Comparison of ENCODE assay signal across 8 mouse cellular contexts in genomic region chr10:93889579-93889950, GRCm38 (mm10). TPM values are rescaled to one million over a fixed set of nuclear protein-coding genes. Genes with fewer than 3 reads are reported as not detected.
A peak's percentile ranks its signal among the peaks of the same experiment; 100 is the strongest.
DNase-seq lines count a peak whose midpoint lies in the region; ATAC-seq and TF ChIP-seq lines count a peak whose summit lies in the region.

No protein-coding gene starts in this region.

- peak overlapping the region; percentile 63 for H3K27ac ChIP-seq in hindbrain, embryonic 11.5 days (ENCODE audit: low read depth, low read length)
- peak overlapping the region; percentile 78 for H3K27ac ChIP-seq in lung, postnatal 0 days (ENCODE audit: low read length)

- peak; percentile 99 for ATAC-seq in hindbrain, embryonic 11.5 days (ENCODE audit: low FRiP score)
- ATAC-seq in lung, postnatal 0 days: peak; percentile 97

- 0% methylated on average over 22 of the region's 30 CpGs for WGBS in hindbrain, embryonic 11.5 days
- 3% methylated on average over 21 of the region's 30 CpGs for WGBS in lung, postnatal 0 days

- peak overlapping the region; percentile 68 for H3K9ac ChIP-seq in hindbrain, embryonic 11.5 days (ENCODE audit: low read depth, low read length)
- H3K9ac ChIP-seq in lung, postnatal 0 days (replicated peaks; ENCODE audit: low read depth): peak overlapping the region; percentile 89

- H3K9me3 ChIP-seq in hindbrain, embryonic 11.5 days (ENCODE audit: control insufficient read depth, low read length): no peaks in the 10 kb centered on the region
- no peaks in the 10 kb centered on the region for H3K9me3 ChIP-seq in lung, postnatal 0 days (ENCODE audit: low read length)

- TF ChIP-seq EP300 in lung, postnatal 0 days (IDR thresholded peaks at IDR 0.05): no peak

- H3K36me3 ChIP-seq in hindbrain, embryonic 11.5 days (ENCODE audit: control insufficient read depth, insufficient read depth, low read length): 0 out of 2 replicates have a peak, but pooled peaks cover 4% of the 10 kb centered on the region
- H3K36me3 ChIP-seq in lung, postnatal 0 days (ENCODE audit: insufficient read depth, low read length): 0 out of 2 replicates have a peak, but pooled peaks cover 5% of the 10 kb centered on the region

- H3K4me1 ChIP-seq in hindbrain, embryonic 11.5 days (replicated peaks; ENCODE audit: control insufficient read depth, insufficient read depth, low read length): peaks cover 4% of the 10 kb centered on the region
- H3K4me1 ChIP-seq in lung, postnatal 0 days (ENCODE audit: insufficient read depth, low read depth, low read length): peaks cover 3% of the 10 kb centered on the region; the same call in 1 of the 2 replicates

- peak overlapping the region; percentile 62 for H3K4me3 ChIP-seq in hindbrain, embryonic 11.5 days (ENCODE audit: low read depth, low read length)
- H3K4me3 ChIP-seq in lung, postnatal 0 days (ENCODE audit: low read depth, low read length): peak overlapping the region; percentile 85

- no peaks in the 10 kb centered on the region for H3K27me3 ChIP-seq in hindbrain, embryonic 11.5 days (ENCODE audit: control insufficient read depth, insufficient read depth, low read length)
- H3K27me3 ChIP-seq in lung, postnatal 0 days (replicated peaks; ENCODE audit: insufficient read depth, low read length): no peaks in the 10 kb centered on the region

- H3K4me2 ChIP-seq in hindbrain, embryonic 11.5 days (replicated peaks; ENCODE audit: low read depth, low read length): peak overlapping the region; percentile 77
- H3K4me2 ChIP-seq in lung, postnatal 0 days (replicated peaks; ENCODE audit: low read depth, low read length): peak overlapping the region; percentile 83

- TF ChIP-seq CTCF in lung, postnatal 0 days (IDR thresholded peaks at IDR 0.05): no peak; the same call in 1 of the 2 replicates

- peak; percentile 93 for DNase-seq in NIH3T3 (ENCODE audit: low read depth)
- DNase-seq in cerebellum, adult 9-11 months: peak; percentile 88
- DNase-seq in frontal cortex, adult 2 months (ENCODE audit: extremely low spot score in 1 of 2, low spot score in 1 of 2): peak; percentile 78 to 93
- peak; percentile 93 for DNase-seq in hindbrain, embryonic 11.5 days (ENCODE audit: low spot score)
- DNase-seq in layer of hippocampus, postnatal 10 days (ENCODE audit: low spot score in 2 of 2): peak; percentile 87 to 90
- DNase-seq in lung, postnatal 0 days (ENCODE audit: low spot score): peak; percentile 93
- DNase-seq in ovary, postnatal 10 days (ENCODE audit: low spot score): peak; percentile 74
- DNase-seq in thymus, postnatal 10 days (ENCODE audit: low spot score in 2 of 2): peak; percentile 82

RNA-seq across cellular contexts. Expression of gene Metap2, which starts 7.3 kb away (rescaled TPM):
- 140 and 148 TPM in 2 replicates for polyA plus RNA-seq in frontal cortex, adult 2 months (2012; rRNA removed)
- polyA plus RNA-seq in hindbrain, embryonic 11.5 days (2014; fragmentation: Nextera tagmentation; extraction: Ambion mirVana): 236 and 240 TPM in 2 replicates
- 100 to 1,000 TPM; 142 to 150 TPM for total RNA-seq in layer of hippocampus, postnatal 10 days (2021)
- polyA plus RNA-seq in lung, postnatal 0 days (2015; fragmentation: Nextera tagmentation; extraction: Ambion mirVana): 135 and 137 TPM in 2 replicates

RNA-seq across cellular contexts. Expression of gene Usp44, which starts 58.2 kb away (rescaled TPM):
- 0.04 TPM in 2 replicates for polyA plus RNA-seq in frontal cortex, adult 2 months (2012; rRNA removed)
- polyA plus RNA-seq in hindbrain, embryonic 11.5 days (2014; fragmentation: Nextera tagmentation; extraction: Ambion mirVana): 9.9 and 10.3 TPM in 2 replicates
- total RNA-seq in layer of hippocampus, postnatal 10 days (2021): not detected
- 0.12 TPM in 1 of 2 replicates, not detected in the other for polyA plus RNA-seq in lung, postnatal 0 days (2015; fragmentation: Nextera tagmentation; extraction: Ambion mirVana)

Comparison
In these comparisons a context has a peak if more than half of its experiments do, and no peak if none do; other contexts are left out.
1. Peak in every context shown above with its lines: DNase-seq, ATAC-seq, H3K4me3 ChIP-seq and H3K27ac ChIP-seq.